Comparison of ENCODE assay signal across 8 mouse cellular contexts in the genomic region with DNA sequence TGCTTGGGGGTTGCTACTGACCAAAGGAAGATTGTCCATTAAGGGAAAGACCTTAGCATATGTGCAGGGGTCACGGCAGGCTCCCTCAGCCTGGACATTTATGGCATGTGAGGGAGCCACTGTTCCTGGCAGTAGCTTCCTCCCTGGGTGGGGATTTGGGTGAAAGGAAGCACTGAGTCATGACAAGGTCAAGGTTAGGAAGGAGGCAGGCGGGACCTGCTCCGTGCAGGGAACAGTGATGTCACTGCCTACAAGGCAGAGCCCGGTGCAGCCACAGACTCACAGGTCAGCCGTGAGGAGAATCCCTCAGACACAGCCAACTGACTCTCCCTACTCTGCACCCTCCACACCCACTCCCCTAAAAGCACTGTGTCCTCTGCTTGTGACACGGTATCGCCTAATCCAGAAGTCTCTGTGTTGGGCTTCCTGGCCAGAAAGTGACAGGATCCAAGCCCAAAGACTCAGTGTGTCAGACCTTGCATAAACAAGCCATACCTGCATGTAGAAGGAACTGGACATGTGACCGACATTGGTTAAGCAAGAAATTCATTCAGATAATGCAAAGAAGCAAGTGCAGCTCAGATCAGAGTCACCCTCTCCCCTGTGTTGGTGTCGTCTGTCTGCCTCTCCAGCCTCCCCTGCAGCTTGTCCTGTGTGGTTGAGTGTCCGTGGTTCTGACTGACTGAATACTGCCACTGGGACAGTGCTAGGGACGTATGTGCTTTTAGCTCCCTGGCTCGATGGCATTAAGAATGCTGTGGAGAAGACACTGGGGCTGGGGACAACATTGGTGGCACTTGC. TPM values are rescaled to one million over a fixed set of nuclear protein-coding genes. Genes with fewer than 3 reads are reported as not detected.
DNase-seq lines count a peak whose midpoint lies in the region; ATAC-seq lines count a peak whose summit lies in the region.

No protein-coding gene starts in this region.

- H3K9ac ChIP-seq in lung, embryonic 16.5 days (ENCODE audit: low read length) = no peak overlapping the region
- H3K9ac ChIP-seq in forebrain, embryonic 15.5 days (replicated peaks) = no peak overlapping the region

- H3K27me3 ChIP-seq in lung, embryonic 16.5 days (ENCODE audit: control insufficient read depth, insufficient read depth, low read depth, low read length) = no peaks in the 10 kb centered on the region
- H3K27me3 ChIP-seq in forebrain, embryonic 15.5 days = no peaks in the 10 kb centered on the region

- H3K27ac ChIP-seq in lung, embryonic 16.5 days (ENCODE audit: low read length) = peak overlapping the region; percentile 49
- no peak overlapping the region for H3K27ac ChIP-seq in forebrain, embryonic 15.5 days (replicated peaks)

- peak; percentile 59 for ATAC-seq in lung, embryonic 16.5 days (ENCODE audit: low read depth)
- no peak for ATAC-seq in forebrain, embryonic 15.5 days (replicated peaks)

- no peak overlapping the region for H3K4me2 ChIP-seq in lung, embryonic 16.5 days (ENCODE audit: low read depth, low read length)
- H3K4me2 ChIP-seq in forebrain, embryonic 15.5 days (replicated peaks) = no peak overlapping the region

- no peaks in the 10 kb centered on the region for H3K9me3 ChIP-seq in lung, embryonic 16.5 days (ENCODE audit: control insufficient read depth, low read length)
- no peaks in the 10 kb centered on the region for H3K9me3 ChIP-seq in forebrain, embryonic 15.5 days

- H3K36me3 ChIP-seq in lung, embryonic 16.5 days (ENCODE audit: control insufficient read depth, insufficient read depth, low read length) = no peaks in the 10 kb centered on the region
- no peaks in the 10 kb centered on the region for H3K36me3 ChIP-seq in forebrain, embryonic 15.5 days

- H3K4me3 ChIP-seq in lung, embryonic 16.5 days (ENCODE audit: low read length) = no peak overlapping the region
- no peak overlapping the region for H3K4me3 ChIP-seq in forebrain, embryonic 15.5 days

- intact Hi-C loops in heart, postnatal 25 days (cut with DNase I) = no loop called here

- 57% methylated on average over 12 of the region's 12 CpGs for WGBS in lung, embryonic 16.5 days
- whole genome bisulfite sequencing in forebrain, embryonic 15.5 days = 83% methylated on average over 12 of the region's 12 CpGs

- peak; percentile 42 for DNase-seq in gastrocnemius, adult 18-20 months (ENCODE audit: low spot score)
- no peak for DNase-seq in gastrocnemius, adult 8-10 months (ENCODE audit: low spot score in 2 of 2)
- DNase-seq in adrenal gland, adult 2 months = peak; percentile 92
- peak; percentile 52 for DNase-seq in heart, postnatal 25 days (ENCODE audit: low spot score)
- no peak for DNase-seq in frontal cortex, postnatal 36 days (ENCODE audit: low spot score in 2 of 2)
- DNase-seq in cerebellum, adult 9-11 months = no peak

- H3K4me1 ChIP-seq in lung, embryonic 16.5 days (replicated peaks; ENCODE audit: control insufficient read depth, insufficient read depth, low read length) = peaks cover 19% of the 10 kb centered on the region
- peaks cover 5% of the 10 kb centered on the region; the same call in 1 of the 2 replicates for H3K4me1 ChIP-seq in forebrain, embryonic 15.5 days

RNA-seq across cellular contexts. Expression of a gene that starts 27.9 kb away (rescaled TPM):
- 10 to 100 TPM; 66.5 to 81.6 TPM for total RNA-seq in gastrocnemius, adult 18-20 months (2021)
- 10 to 100 TPM; 27.4 to 61.7 (median 46.3) TPM for total RNA-seq in gastrocnemius, adult 8-10 months (2022)
- total RNA-seq in adrenal gland, adult 2 months (2021) = 100 to 1,000 TPM; 260 to 455 TPM
- 293 and 303 TPM in 2 replicates for polyA plus RNA-seq in adrenal gland, adult 2 months (2012; rRNA removed)
- 100 to 1,000 TPM; 537 to 622 TPM for total RNA-seq in heart, postnatal 25 days (2021)
- 368 and 370 TPM in 2 replicates for polyA plus RNA-seq in lung, embryonic 16.5 days (2015; fragmentation: Nextera tagmentation; extraction: Ambion mirVana)
- polyA plus RNA-seq in forebrain, embryonic 15.5 days (2015; fragmentation: Nextera tagmentation; extraction: Ambion mirVana) = 61.4 and 67.6 TPM in 2 replicates

RNA-seq across cellular contexts. Expression of a gene that starts 27.9 kb away (rescaled TPM):
- total RNA-seq in gastrocnemius, adult 18-20 months (2021) = 10 to 100 TPM; 37.4 to 50.2 TPM
- total RNA-seq in gastrocnemius, adult 8-10 months (2022) = 10 to 100 TPM; 17.8 to 38.4 (median 26.0) TPM
- 100 to 1,000 TPM; 127 to 193 TPM for total RNA-seq in adrenal gland, adult 2 months (2021)
- 114 and 115 TPM in 2 replicates for polyA plus RNA-seq in adrenal gland, adult 2 months (2012; rRNA removed)
- total RNA-seq in heart, postnatal 25 days (2021) = 100 to 1,000 TPM; 292 to 338 TPM
- polyA plus RNA-seq in lung, embryonic 16.5 days (2015; fragmentation: Nextera tagmentation; extraction: Ambion mirVana) = 113 and 117 TPM in 2 replicates
- 28.7 and 32.4 TPM in 2 replicates for polyA plus RNA-seq in forebrain, embryonic 15.5 days (2015; fragmentation: Nextera tagmentation; extraction: Ambion mirVana)

Comparison
In these comparisons a context has a peak if more than half of its experiments do, and no peak if none do; other contexts are left out.
1. DNase-seq: peak in gastrocnemius, adult 18-20 months (single experiment), adrenal gland, adult 2 months (single experiment) and heart, postnatal 25 days (single experiment); none in gastrocnemius, adult 8-10 months (0 of 2), frontal cortex, postnatal 36 days (0 of 2) and cerebellum, adult 9-11 months (single experiment).